Mouse (Mus musculus) embryo, embryonic 10 days (tissue): ENCODE measurements at regions not wholly inside any gene's neighbourhood (a gene's known extent, or its start where the extent isn't known, plus 50 kb on each side); places are given as distances from the start of the nearest gene placed in this dataset.

Experiments used
- DNase-seq: peaks from one replicate; pipeline ENCODE4 v3.0.0-alpha.2; 2015; ENCODE audit warnings: low spot score

- no peak for DNase-seq
Measured at GRCm38 (mm10) chr1:168823184-168823583, 391.1 kb upstream of the Pbx1 start.

GRCm38 (mm10) chr1:168818381-168818780 lies 386.3 kb upstream of the Pbx1 start:
- DNase-seq: no peak

GRCm38 (mm10) chr1:168807084-168807483 lies 375.0 kb upstream of the Pbx1 start:
- no peak for DNase-seq

GRCm38 (mm10) chr1:168805442-168805841 lies 373.4 kb upstream of the Pbx1 start:
- DNase-seq: no peak

- DNase-seq: no peak
Measured at GRCm38 (mm10) chr1:168801046-168801445, 369.0 kb upstream of the Pbx1 start.

GRCm38 (mm10) chr1:168786731-168787130 lies 354.7 kb upstream of the Pbx1 start:
- DNase-seq: no peak

GRCm38 (mm10) chr1:168783851-168784250 lies 351.8 kb upstream of the Pbx1 start:
- no peak for DNase-seq

GRCm38 (mm10) chr1:168764368-168764895 lies 332.4 kb upstream of the Pbx1 start:
- no peak for DNase-seq

- DNase-seq: no peak
Measured at GRCm38 (mm10) chr1:168761095-168761494, 329.0 kb upstream of the Pbx1 start.

- DNase-seq: no peak
Measured at GRCm38 (mm10) chr1:168760239-168760638, 328.2 kb upstream of the Pbx1 start.

GRCm38 (mm10) chr1:168758835-168759234 lies 326.8 kb upstream of the Pbx1 start:
- no peak for DNase-seq

GRCm38 (mm10) chr1:168754196-168754595 lies 322.1 kb upstream of the Pbx1 start:
- DNase-seq: peak; percentile 86

- peak; percentile 22 for DNase-seq
Measured at GRCm38 (mm10) chr1:168743435-168743834, 311.4 kb upstream of the Pbx1 start.

- no peak for DNase-seq
Measured at GRCm38 (mm10) chr1:168738005-168738404, 305.9 kb upstream of the Pbx1 start.

GRCm38 (mm10) chr1:168737277-168737863 lies 305.3 kb upstream of the Pbx1 start:
- no peak for DNase-seq

GRCm38 (mm10) chr1:168733066-168733465 lies 301.0 kb upstream of the Pbx1 start:
- DNase-seq: no peak

- no peak for DNase-seq
Measured at GRCm38 (mm10) chr1:168709836-168710235, 277.8 kb upstream of the Pbx1 start.

GRCm38 (mm10) chr1:168709017-168709681 lies 277.1 kb upstream of the Pbx1 start:
- DNase-seq: no peak

- peak; percentile 50 for DNase-seq
Measured at GRCm38 (mm10) chr1:168708161-168708865, 276.2 kb upstream of the Pbx1 start.

GRCm38 (mm10) chr1:168697386-168697785 lies 265.3 kb upstream of the Pbx1 start:
- no peak for DNase-seq

- DNase-seq: no peak
Measured at GRCm38 (mm10) chr1:168686821-168687220, 254.8 kb upstream of the Pbx1 start.

- no peak for DNase-seq
Measured at GRCm38 (mm10) chr1:168685147-168685546, 253.1 kb upstream of the Pbx1 start.
